Mouse (Mus musculus) ES-E14 (cell line): Measurements from ENCODE around the gene Olfr1437. TPM values are rescaled to one million over a fixed set of nuclear protein-coding genes. Genes with fewer than 3 reads are reported as not detected.

Experiments used
- DNase-seq: peaks from one replicate; pipeline ENCODE4 v3.0.0-alpha.2; 2013; ENCODE audit warnings: low read depth, low spot score
- H3K27ac ChIP-seq: 2 replicates; pipeline ENCODE4 v1.5.1; 2012; ENCODE audit warnings: low read depth, mild to moderate bottlenecking, low read length, moderate library complexity, mixed read lengths; ENCODE audit not compliant: poor library complexity, insufficient read depth, severe bottlenecking
- H3K36me3 ChIP-seq: 2 replicates; pipeline ENCODE4 v1.6.1; 2012; ENCODE audit warnings: mild to moderate bottlenecking, low read length, moderate library complexity, mixed read lengths; ENCODE audit not compliant: control insufficient read depth, poor library complexity, insufficient read depth, severe bottlenecking
- H3K4me1 ChIP-seq, 2 experiments: fragments of 150-350 bp in 1 of 2; sonication (generic) in 1 of 2; 2 replicates each; pipeline ENCODE4 v1.6.1; 2012; ENCODE audit warnings: low read length in 2 of 2, mild to moderate bottlenecking in 1 of 2, mixed read lengths in 1 of 2; ENCODE audit not compliant: control insufficient read depth in 2 of 2, insufficient read depth in 2 of 2, poor library complexity in 1 of 2
- H3K4me3 ChIP-seq, 2 experiments: fragments of 150-350 bp in 1 of 2; sonication (generic) in 1 of 2; 2 replicates each; pipeline ENCODE4 v1.5.1; 2012; ENCODE audit warnings: low read length in 2 of 2, low read depth in 1 of 2, mild to moderate bottlenecking in 1 of 2, mixed read lengths in 1 of 2; ENCODE audit not compliant: insufficient read depth in 1 of 2, poor library complexity in 1 of 2, severe bottlenecking in 1 of 2
- H3K9ac ChIP-seq: 2 replicates; pipeline ENCODE4 v1.6.1; 2012; ENCODE audit warnings: low read depth, mild to moderate bottlenecking, low read length, mixed read lengths; ENCODE audit not compliant: poor library complexity, insufficient read depth, severe bottlenecking
- H3K9me3 ChIP-seq: fragments of 150-350 bp; sonication (generic); 2 replicates; pipeline ENCODE4 v1.6.1; 2012; ENCODE audit warnings: low read depth, mild to moderate bottlenecking, low read length; ENCODE audit not compliant: control insufficient read depth, insufficient read depth
- CHD2 ChIP-seq: IDR thresholded peaks from 2 replicates; pipeline ENCODE4 v1.6.1; 2014; ENCODE audit warnings: mild to moderate bottlenecking, low read depth, low read length, inconsistent platforms
- HCFC1 ChIP-seq: IDR thresholded peaks from 2 replicates; pipeline ENCODE4 v1.6.1; 2012; ENCODE audit warnings: low read length, inconsistent platforms, borderline replicate concordance; ENCODE audit not compliant: insufficient read depth
- MAFK ChIP-seq: IDR thresholded peaks from 2 replicates; pipeline ENCODE4 v1.6.1; 2014; ENCODE audit warnings: mild to moderate bottlenecking, low read depth, low read length, inconsistent platforms; ENCODE audit not compliant: insufficient read depth
- ZC3H11A ChIP-seq: IDR thresholded peaks from 2 replicates; pipeline ENCODE4 v1.6.1; 2012; ENCODE audit warnings: low read depth, mild to moderate bottlenecking, inconsistent platforms, low read length, borderline replicate concordance
- ZNF384 ChIP-seq: IDR thresholded peaks from 2 replicates; pipeline ENCODE4 v1.6.1; 2012; ENCODE audit warnings: low read depth, low read length, inconsistent platforms
- in situ Hi-C, 2 experiments: fragments of 600-800 bp; cut with MboI; formaldehyde crosslinking; loops; one replicate each; pipeline ENCODE4 v1.15.1; 2025; ENCODE audit warnings: low sequenced_read_pairs in 2 of 2, inconsistent platforms in 1 of 2; ENCODE audit not compliant: unreplicated experiment in 2 of 2
- total RNA-seq: library from RNA; depleted of rRNA; stranded (reverse); fragments of 300-350 nt; gene quantifications from 2 replicates; pipeline ENCODE4 v1.2.3, GENCODE M21; 2012; rRNA removed

The Olfr1437 gene
- total RNA-seq, 1 experiment: not detected

DNA sequence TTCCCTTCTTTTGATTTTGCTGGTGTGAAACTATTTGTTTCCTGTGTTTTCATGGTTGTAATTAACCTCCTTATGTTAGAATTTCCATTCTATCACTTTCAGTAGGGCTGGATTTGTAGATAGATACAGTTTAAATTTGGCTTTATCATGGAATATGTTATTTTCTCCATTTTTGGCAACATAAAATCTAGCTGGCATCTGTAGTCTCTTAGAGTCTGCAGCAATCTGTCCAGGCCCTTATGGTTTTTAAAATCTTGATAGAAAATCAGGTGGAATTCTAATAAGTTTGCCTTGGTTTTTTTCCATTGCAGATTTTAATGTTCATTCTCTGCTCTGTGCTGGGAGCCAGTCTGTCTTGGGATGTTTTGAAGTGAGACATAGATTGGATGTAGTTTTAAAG is 31.9 kb downstream of the Olfr1437 start:
- DNase-seq: no peak
- no peak overlapping the region for H3K9ac ChIP-seq
- no peak overlapping the region for H3K4me3 ChIP-seq
- no peak overlapping the region for H3K27ac ChIP-seq
- H3K9me3 ChIP-seq: no peaks in the 10 kb centered on the region
- TF ChIP-seq CHD2 (no peak), MAFK (no peak), ZNF384 (no peak), HCFC1 (no peak), ZC3H11A (no peak)
- in situ Hi-C loops: no loop called here
- H3K4me1 ChIP-seq: no peaks in the 10 kb centered on the region
- no peaks in the 10 kb centered on the region for H3K36me3 ChIP-seq

DNA sequence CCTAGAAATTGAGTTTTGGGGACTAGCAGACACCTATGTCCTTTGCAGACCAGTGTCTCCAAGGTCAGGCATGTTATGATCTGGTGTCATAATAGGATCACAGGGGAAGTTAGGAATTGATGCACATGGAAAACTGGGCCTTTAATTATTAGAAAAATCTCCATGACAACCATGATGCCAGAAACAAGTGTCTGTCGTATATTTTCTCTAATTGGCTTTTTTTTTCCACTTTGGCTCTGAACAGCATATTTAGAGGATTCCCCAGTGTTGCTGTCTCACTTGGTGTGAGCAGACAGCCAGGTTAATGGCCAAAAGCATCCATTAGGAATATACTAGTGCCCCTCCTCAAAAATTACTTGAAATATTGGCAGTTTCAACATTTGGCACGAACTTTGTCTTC is 45.3 kb downstream of the Olfr1437 start, which contains the start of gene Olfr1434:
Gene Olfr1434 (plus strand): TSS at position 301 of the 400 bp plus-strand sequence.
- Histone ChIP-seq H3K36me3 (no peaks in the 10 kb centered on the region), H3K4me1 (no peaks in the 10 kb centered on the region), H3K9ac (no peak within 1 kb of the TSS), H3K27ac (no peak within 1 kb of the TSS), H3K4me3 (no peak within 1 kb of the TSS), H3K9me3 (no peaks in the 10 kb centered on the region)
- TF ChIP-seq ZNF384 (no peak), HCFC1 (no peak)
- in situ Hi-C loops: no loop called here
- no peak for DNase-seq

Other genes with a start within 250 kb of the Olfr1437 start
- 0.21 TPM in 1 of 2 replicates, not detected in the other for gene Olfr1425, start 247.4 kb downstream of the Olfr1437 start, total RNA-seq
- not detected in 2 replicates for gene Olfr1426, start 233.1 kb downstream of the Olfr1437 start, total RNA-seq
- 0.18 TPM in 1 of 2 replicates, not detected in the other for gene Olfr1427, start 221.8 kb downstream of the Olfr1437 start, total RNA-seq
- not detected in 2 replicates for gene Olfr1428, start 209.2 kb downstream of the Olfr1437 start, total RNA-seq
- gene Olfr76, start 201.9 kb downstream of the Olfr1437 start, total RNA-seq: not detected in 2 replicates
- gene Olfr1555-ps1, start 155.0 kb downstream of the Olfr1437 start, total RNA-seq: not detected in 2 replicates
- 0.18 TPM in 1 of 2 replicates, not detected in the other for gene Olfr1431, start 124.5 kb downstream of the Olfr1437 start, total RNA-seq
- gene Olfr1432, start 92.5 kb downstream of the Olfr1437 start, total RNA-seq: not detected in 2 replicates
- not detected in 2 replicates for gene Olfr262, start 83.4 kb downstream of the Olfr1437 start, total RNA-seq
- gene Olfr235, start 64.1 kb downstream of the Olfr1437 start, total RNA-seq: not detected in 2 replicates
- not detected in 2 replicates for gene Olfr1434, start 45.2 kb downstream of the Olfr1437 start, total RNA-seq
- not detected in 2 replicates for gene Olfr1436, start 26.0 kb downstream of the Olfr1437 start, total RNA-seq
- not detected in 2 replicates for gene Olfr1438-ps1, start 10.8 kb upstream of the Olfr1437 start, total RNA-seq
- gene Olfr1440, start 62.2 kb upstream of the Olfr1437 start, total RNA-seq: not detected in 2 replicates
- 0.13 TPM in 1 of 2 replicates, not detected in the other for gene Olfr1441, start 92.3 kb upstream of the Olfr1437 start, total RNA-seq
- not detected in 2 replicates for gene Pfpl, start 102.8 kb upstream of the Olfr1437 start, total RNA-seq
- 0.05 and 0.18 TPM in 2 replicates for gene Mpeg1, start 135.7 kb upstream of the Olfr1437 start, total RNA-seq
- gene Dtx4, start 176.4 kb upstream of the Olfr1437 start, total RNA-seq: 1.4 and 2.2 TPM in 2 replicates
- 7.5 and 15.0 TPM in 2 replicates for gene Fam111a, start 220.6 kb upstream of the Olfr1437 start, total RNA-seq